Mouse (Mus musculus): ENCODE data around the gene Bud13. TPM values are rescaled to one million over a fixed set of nuclear protein-coding genes. Genes with fewer than 3 reads are reported as not detected.

Bud13 gene
- polyA plus RNA-seq, 1 experiment from 2014 or later = 17.2 TPM

DNA sequence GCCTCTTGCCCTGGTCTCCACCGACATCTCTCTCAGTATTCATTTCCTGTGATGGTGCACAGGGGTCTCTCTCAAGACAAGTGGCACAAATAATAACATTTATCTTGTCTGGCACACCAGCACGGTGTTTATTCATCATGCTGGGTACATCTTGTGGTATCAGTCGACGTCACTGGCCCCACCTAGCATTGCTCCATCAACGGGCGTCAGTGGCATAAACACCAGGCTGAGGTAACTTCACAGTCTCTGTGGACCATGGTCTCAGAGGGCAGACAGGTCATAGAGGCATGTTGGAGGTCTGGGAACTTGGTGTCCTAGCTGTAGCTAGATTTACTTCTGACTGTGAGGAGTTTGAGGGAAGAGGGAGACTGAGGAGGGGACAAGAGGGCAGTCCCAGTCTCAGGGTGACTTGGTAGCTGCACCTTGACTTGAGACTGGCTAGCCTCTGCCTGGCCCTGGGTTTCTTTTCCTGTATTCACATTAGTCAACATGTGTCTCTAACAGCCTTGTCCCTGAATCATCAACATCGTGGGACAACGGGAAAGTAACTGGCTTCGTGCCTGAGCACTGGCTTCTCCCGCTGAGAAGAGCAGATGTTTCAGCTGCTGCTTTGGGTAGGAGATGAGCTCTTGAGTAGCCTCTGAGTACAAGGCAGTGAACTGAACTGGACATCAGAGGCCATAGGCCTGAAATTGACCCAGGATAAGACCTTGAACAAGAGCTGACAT lies 26.0 kb upstream of the Bud13 start:
- peaks cover 27% of the 10 kb centered on the region for H3K27me3 ChIP-seq
- ChIA-PET CTCF (interaction anchor here (1.0 kb wide), 1 partner anchor 11 kb away, joined by 4 read pairs; no protein-coding TSS in a partner anchor), POLR2A (no interaction called here)
- in situ Hi-C loops (cut with MboI; ENCODE audit: low pct_unique_long_range_greater_than_20kb) = no loop called here
- TF ChIP-seq CTCF (IDR thresholded peaks at IDR 0.05) = no peak
- no peak for ATAC-seq
- no peak for DNase-seq (ENCODE audit: low read depth, low spot score)

DNA sequence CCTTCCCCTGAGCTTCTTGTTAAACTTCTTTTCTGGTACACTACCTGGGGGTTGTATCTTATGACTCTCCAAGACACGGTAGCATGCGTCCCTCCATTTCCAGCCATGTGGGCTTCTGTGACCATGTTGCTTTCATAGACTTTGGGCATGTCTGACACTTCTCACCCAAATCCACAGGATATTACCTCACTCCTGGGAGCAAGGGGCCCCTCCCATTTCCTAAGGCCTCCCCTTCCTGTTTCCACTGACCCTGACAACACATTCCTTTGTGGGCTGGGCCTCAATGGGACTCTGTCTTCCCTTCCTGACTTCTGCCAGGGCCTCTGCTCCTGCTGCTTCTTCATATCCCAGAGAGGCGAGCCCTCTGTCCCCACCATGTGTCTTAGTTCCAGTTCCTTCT lies 25.3 kb upstream of the Bud13 start:
- ATAC-seq (no peak), DNase-seq (ENCODE audit: low read depth, low spot score) (no peak)
- POLR2A ChIA-PET = no interaction called here
- no peak for TF ChIP-seq CTCF (IDR thresholded peaks at IDR 0.05)
- CTCF ChIA-PET = interaction anchor here (1.0 kb wide), 1 partner anchor 11 kb away, joined by 4 read pairs; no protein-coding TSS in a partner anchor
- H3K27me3 ChIP-seq = peaks cover 28% of the 10 kb centered on the region
- in situ Hi-C loops (cut with MboI; ENCODE audit: low pct_unique_long_range_greater_than_20kb) = no loop called here

DNA sequence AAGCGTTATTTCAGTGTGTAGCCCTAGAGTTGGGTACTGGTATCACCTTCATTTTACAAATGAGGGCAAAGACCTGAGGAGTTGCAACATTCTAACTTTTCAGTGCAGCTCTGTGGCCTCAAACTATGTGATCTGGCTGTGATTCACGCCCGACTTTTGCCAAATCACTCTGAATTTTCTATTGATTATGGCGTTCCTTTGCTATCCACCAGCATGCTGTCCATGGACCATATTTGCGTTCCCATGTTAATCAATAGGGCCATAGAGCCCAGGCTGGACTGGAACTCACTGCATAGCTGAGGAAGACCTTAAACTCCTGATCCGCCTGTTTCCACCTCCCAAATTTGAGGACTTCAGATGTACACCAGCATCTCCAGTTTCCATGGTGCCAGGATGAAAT lies 23.7 kb upstream of the Bud13 start:
- CTCF ChIA-PET = interaction anchor here (0.7 to 1.3 kb wide), 2 partner anchors 12 to 43 kb away, joined by 3 read pairs; no protein-coding TSS in a partner anchor
- TF ChIP-seq CTCF (IDR thresholded peaks at IDR 0.05) = no peak
- POLR2A ChIA-PET = interaction anchor here (0.8 kb wide), 1 partner anchor 11 kb away, joined by 3 read pairs; no protein-coding TSS in a partner anchor
- DNase-seq (ENCODE audit: low read depth, low spot score) (no peak), ATAC-seq (no peak)
- H3K27me3 ChIP-seq = peaks cover 32% of the 10 kb centered on the region
- in situ Hi-C loops (cut with MboI; ENCODE audit: low pct_unique_long_range_greater_than_20kb) = no loop called here

DNA sequence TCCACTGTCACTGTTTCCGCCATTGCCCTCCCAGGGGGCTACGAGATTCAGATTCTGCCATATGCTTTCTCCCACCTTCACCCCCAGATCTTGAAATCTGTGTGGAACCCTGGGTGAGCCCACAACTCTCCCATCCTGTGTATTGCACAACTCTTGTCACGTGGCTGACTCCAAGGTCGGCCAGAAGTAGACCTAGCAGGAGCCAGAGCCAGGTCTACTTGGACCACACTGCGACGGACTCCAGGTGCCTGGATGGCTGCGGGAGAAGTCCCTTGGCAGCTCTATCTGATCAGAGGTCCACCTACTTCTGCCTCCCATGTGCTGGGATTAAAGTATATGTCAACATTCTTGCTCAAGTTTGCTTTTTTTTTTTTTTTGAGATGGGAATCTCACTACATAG lies 21.7 kb upstream of the Bud13 start:
- ATAC-seq = no peak
- no peak for DNase-seq (ENCODE audit: low read depth, low spot score)
- in situ Hi-C loops (cut with MboI; ENCODE audit: low pct_unique_long_range_greater_than_20kb) = no loop called here
- CTCF ChIA-PET = no interaction called here
- POLR2A ChIA-PET = no interaction called here
- peaks cover 35% of the 10 kb centered on the region for H3K27me3 ChIP-seq
- no peak for TF ChIP-seq CTCF (IDR thresholded peaks at IDR 0.05)

DNA sequence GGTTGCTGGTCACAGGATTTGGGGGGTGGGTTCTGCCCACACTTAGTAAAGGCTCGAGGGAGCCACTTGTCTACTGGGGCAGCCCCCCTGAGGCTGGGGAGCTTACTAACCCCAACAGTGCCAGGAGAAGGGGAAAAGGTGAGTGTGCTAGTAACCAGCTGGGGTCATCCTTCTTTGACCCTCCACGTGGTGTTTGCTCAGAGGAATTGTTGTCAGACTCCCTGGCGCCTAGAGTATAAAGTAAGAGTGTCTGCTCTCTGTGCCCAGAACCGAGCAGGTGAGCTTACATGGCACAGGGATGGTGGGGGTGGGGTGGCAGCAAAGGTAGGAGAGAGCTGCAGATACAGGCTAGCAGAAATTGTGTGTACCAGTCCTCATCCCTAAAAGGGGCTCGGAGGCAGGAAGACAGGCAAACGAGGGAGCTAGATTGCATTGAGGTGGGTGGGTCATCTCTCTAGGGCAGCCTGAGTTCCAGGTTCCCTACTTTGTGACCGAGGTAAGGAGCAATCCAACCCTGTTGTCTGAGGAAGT lies 14.4 kb upstream of the Bud13 start, which contains the start of gene Apoa5:
Gene Apoa5, plus strand, starts transcription at position 291 of the 531 bp plus-strand sequence.
- ChIA-PET CTCF (no interaction called here), POLR2A (no interaction called here)
- no peak for DNase-seq (ENCODE audit: low read depth, low spot score)
- TF ChIP-seq CTCF (IDR thresholded peaks at IDR 0.05) = no peak
- ATAC-seq = no peak
- peaks cover 39% of the 10 kb centered on the region for H3K27me3 ChIP-seq
- in situ Hi-C loops (cut with MboI; ENCODE audit: low pct_unique_long_range_greater_than_20kb) = no loop called here

DNA sequence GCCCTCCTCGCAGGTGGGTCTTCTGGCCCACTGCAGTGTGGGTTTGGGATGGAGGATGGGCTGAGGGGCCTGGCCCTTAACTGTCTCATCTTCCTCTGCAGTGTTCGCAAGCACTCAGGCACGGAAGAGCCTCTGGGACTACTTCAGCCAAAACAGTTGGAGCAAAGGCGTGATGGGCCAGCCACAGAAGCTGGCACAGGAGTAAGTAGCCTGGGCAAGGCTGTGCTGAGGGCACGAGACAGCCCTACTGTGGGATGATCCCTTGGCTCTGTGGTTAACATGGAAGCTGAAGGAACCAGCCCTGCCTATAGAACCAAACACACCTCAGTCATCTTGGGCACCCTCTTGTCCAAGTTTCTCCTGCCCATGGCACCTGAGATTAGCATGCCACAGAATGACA lies 13.7 kb upstream of the Bud13 start:
- ATAC-seq (no peak), DNase-seq (ENCODE audit: low read depth, low spot score) (no peak)
- H3K27me3 ChIP-seq = peaks cover 32% of the 10 kb centered on the region
- in situ Hi-C loops (cut with MboI; ENCODE audit: low pct_unique_long_range_greater_than_20kb) = no loop called here
- POLR2A ChIA-PET = no interaction called here
- TF ChIP-seq CTCF (IDR thresholded peaks at IDR 0.05) = no peak
- CTCF ChIA-PET = no interaction called here

DNA sequence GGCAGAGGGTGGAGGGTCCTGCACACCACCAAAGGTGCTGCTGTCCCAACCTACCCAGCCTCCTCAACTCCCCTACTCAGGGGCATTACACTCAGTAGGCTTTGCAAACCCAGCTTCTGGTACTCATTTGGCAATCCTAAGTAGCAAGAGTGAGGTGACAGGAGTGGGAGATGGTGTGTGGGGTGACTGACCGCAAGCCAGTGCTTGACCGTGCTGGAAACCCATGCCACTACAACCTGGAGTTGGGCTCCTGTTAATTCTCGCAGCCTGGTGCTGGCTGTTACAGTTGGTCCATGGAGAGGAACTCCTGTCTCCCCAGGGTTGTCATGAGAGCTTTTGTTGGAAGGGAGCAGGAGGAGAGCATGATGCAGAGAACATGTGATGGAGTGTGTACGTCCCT lies 12.0 kb upstream of the Bud13 start:
- POLR2A ChIA-PET = interaction anchor here (0.6 kb wide), 1 partner anchor 261 kb away, joined by 5 read pairs; no protein-coding TSS in a partner anchor
- ATAC-seq = no peak

DNA sequence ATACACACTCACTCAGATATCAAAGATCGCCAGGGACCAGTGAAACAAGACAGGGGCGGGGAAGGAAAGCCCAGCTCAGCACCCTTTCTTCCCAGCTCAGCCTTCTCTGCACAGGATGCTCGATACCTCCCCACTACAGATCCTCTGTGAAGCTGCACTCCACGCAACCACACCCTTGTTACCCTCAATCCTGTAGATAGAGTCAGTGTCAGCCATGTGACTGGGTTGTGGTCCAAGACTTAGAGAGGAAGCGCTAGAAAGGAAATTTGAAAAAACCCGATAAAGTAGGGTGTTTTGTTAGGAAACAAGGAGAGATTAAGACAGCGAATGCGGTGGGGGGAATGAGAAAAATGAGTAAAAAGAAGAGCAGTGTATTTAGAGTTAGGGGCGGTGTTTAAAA lies 10.7 kb upstream of the Bud13 start:
- TF ChIP-seq CTCF (IDR thresholded peaks at IDR 0.05) = no peak
- CTCF ChIA-PET = interaction anchor here (1.1 to 1.7 kb wide), 2 partner anchors 9 to 11 kb away, joined by 3 to 6 read pairs; partner anchors contain the start of gene Bud13
- POLR2A ChIA-PET = no interaction called here
- DNase-seq (ENCODE audit: low read depth, low spot score) = no peak
- in situ Hi-C loops (cut with MboI; ENCODE audit: low pct_unique_long_range_greater_than_20kb) = no loop called here
- H3K27me3 ChIP-seq = peaks cover 22% of the 10 kb centered on the region
- ATAC-seq = no peak

More for the DNA sequence above, 12.0 kb upstream of the Bud13 start:
- in situ Hi-C loops (cut with MboI; ENCODE audit: low pct_unique_long_range_greater_than_20kb) = no loop called here
- CTCF ChIA-PET = no interaction called here
- no peak for DNase-seq (ENCODE audit: low read depth, low spot score)
- TF ChIP-seq CTCF (IDR thresholded peaks at IDR 0.05) = no peak
- H3K27me3 ChIP-seq = peaks cover 24% of the 10 kb centered on the region

DNA sequence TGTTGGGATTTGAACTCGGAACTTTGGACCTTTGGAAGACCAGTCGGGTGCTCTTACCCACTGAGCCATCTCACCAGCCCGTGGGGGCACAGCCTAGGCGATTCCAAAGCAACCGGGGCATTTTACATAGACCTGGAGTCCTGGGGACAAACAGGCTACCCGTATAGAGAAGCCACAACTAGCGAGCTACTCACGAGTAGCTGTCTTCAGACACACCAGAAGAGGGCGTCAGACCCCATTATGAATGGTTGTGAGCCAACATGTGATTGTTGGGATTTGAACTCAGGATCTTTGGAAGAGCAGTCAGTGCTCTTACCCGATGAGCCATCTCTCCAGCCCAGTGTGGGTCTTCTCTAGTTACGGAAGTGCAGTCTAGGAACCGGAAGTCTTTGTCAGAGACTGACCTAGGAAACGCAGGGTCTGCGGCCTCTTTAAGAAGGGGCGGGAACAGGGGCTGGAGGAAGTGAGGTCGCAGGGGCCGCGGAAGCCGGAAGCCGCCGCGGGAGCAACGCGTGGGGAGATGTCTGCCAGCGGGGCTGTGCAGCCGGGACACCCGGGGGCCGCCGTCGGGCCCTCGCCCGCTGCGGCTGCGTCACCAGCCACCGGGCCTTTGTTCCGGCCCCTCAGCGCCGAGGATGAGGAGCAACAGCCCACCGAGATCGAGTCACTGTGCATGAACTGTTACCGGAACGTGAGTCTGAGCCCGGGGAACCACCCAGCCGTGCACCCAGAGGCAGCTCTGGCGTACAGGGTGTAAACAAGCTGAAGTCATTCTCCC lies 9.9 kb upstream of the Bud13 start, which contains the start of gene Zpr1:
Gene Zpr1, plus strand, starts transcription at position 388 of the 778 bp plus-strand sequence.
- ChIA-PET POLR2A (interaction anchor here (0.5 to 2.2 kb wide), 2 partner anchors 10 to 253 kb away, joined by 4 to 6 read pairs; partner anchors contain the start of gene Bud13), CTCF (interaction anchor here (1.1 to 1.7 kb wide), 2 partner anchors 9 to 10 kb away, joined by 3 to 6 read pairs; partner anchors contain the start of gene Bud13)
- H3K27me3 ChIP-seq = peaks cover 14% of the 10 kb centered on the region
- TF ChIP-seq CTCF (IDR thresholded peaks at IDR 0.05) = no peak
- DNase-seq (ENCODE audit: low read depth, low spot score) (peak; percentile 56), ATAC-seq (peak; percentile 82)
- in situ Hi-C loops (cut with MboI; ENCODE audit: low pct_unique_long_range_greater_than_20kb) = no loop called here

DNA sequence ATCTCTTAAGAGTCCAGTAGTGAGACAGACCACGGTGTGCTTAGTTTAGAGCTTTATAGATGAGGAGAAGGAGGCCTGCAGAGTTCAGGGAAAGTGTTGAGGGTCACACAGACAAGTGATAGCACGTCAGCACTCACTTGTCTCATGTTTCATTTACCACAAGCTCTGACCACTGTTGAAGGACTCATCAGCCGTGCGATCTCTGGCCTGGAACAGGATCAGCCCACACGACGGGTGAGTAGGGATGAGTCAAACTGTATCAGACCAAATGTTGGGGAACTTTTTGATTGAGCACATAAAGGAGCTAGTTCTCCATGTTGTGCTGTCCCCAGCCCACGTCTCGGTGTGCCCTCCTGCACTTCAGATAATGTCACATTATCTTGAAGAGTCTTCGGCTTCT lies 8.3 kb upstream of the Bud13 start:
- POLR2A ChIA-PET = interaction anchor here (2.2 kb wide), 1 partner anchor 8 kb away, joined by 6 read pairs; the partner anchor contains the start of gene Bud13
- CTCF ChIA-PET = interaction anchor here (1.3 kb wide), 1 partner anchor 28 kb away, joined by 3 read pairs; no protein-coding TSS in a partner anchor

More for the DNA sequence above, 8.3 kb upstream of the Bud13 start:
- TF ChIP-seq CTCF (IDR thresholded peaks at IDR 0.05) = no peak
- ATAC-seq (peak; percentile 46), DNase-seq (ENCODE audit: low read depth, low spot score) (peak; percentile 56)
- peaks cover 5% of the 10 kb centered on the region for H3K27me3 ChIP-seq
- in situ Hi-C loops (cut with MboI; ENCODE audit: low pct_unique_long_range_greater_than_20kb) = no loop called here

Measured in Patski (cell line).